In the genomic region with DNA sequence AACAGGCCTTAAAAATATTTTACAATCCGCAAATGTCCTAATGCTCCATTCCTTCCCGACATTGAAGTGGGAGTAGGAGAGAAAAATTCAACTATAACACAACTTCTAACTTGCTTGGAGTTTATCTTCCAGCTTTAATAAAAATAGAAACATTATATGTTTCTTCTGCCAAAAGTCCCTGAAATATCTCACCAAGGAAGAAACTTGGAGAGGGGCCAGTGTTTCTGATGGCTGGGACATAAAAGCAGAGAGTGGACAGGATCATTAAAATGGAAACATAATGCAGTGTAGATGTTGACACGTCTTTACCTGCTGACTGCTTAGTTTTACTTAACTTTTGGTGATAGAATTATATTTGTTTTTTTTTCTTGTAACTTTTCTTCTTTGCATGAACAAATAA, we compare ENCODE assay signal across 21 mouse cellular contexts.
DNase-seq lines count a peak whose midpoint lies in the region; ATAC-seq and TF ChIP-seq lines count a peak whose summit lies in the region.
"Had no signal": no experiment of that assay in that cellular context is flagged by ENCODE, and none has a peak within 500 bp of the region (broad histone marks: within the 10 kb centered on the region; RNA-seq: fewer than 3 reads in every experiment).

No protein-coding gene starts in this region.

- no peak for TF ChIP-seq CTCF in heart, adult 2 months (IDR thresholded peaks at IDR 0.05)
- no peak for TF ChIP-seq CTCF in heart, postnatal 0 days (IDR thresholded peaks at IDR 0.05; ENCODE audit: low read depth)
- TF ChIP-seq CTCF in layer of hippocampus, adult 2 months (conservative IDR thresholded peaks at IDR 0.05), result no peak

- H3K4me1 ChIP-seq in heart, adult 2 months (ENCODE audit: control insufficient read depth, insufficient read depth, low read length), result peaks cover 7% of the 10 kb centered on the region
- H3K4me1 ChIP-seq in heart, embryonic 11.5 days (ENCODE audit: control insufficient read depth, insufficient read depth, low read length), result peaks cover 8% of the 10 kb centered on the region
- no peaks in the 10 kb centered on the region for H3K4me1 ChIP-seq in lung, embryonic 16.5 days (replicated peaks; ENCODE audit: control insufficient read depth, insufficient read depth, low read length)
- H3K4me1 ChIP-seq in heart, embryonic 13.5 days, result peaks cover 43% of the 10 kb centered on the region
- peaks cover 30% of the 10 kb centered on the region for H3K4me1 ChIP-seq in heart, postnatal 0 days (ENCODE audit: control insufficient read depth, insufficient read depth)
- H3K4me1 ChIP-seq: embryonic facial prominence, embryonic 12.5 days; forebrain, embryonic 13.5 days; limb, embryonic 15.5 days; liver, embryonic 15.5 days had no signal

- no peak overlapping the region for H3K9ac ChIP-seq in heart, adult 2 months (ENCODE audit: low read depth, low read length)
- H3K9ac ChIP-seq in heart, embryonic 11.5 days (ENCODE audit: low read depth, low read length), result no peak overlapping the region
- H3K9ac ChIP-seq in lung, embryonic 16.5 days (ENCODE audit: low read length), result no peak overlapping the region
- H3K9ac ChIP-seq in heart, embryonic 13.5 days, result no peak overlapping the region
- no peak overlapping the region for H3K9ac ChIP-seq in heart, postnatal 0 days (replicated peaks; ENCODE audit: low read depth, low read length)
- H3K9ac ChIP-seq: embryonic facial prominence, embryonic 12.5 days; forebrain, embryonic 13.5 days; limb, embryonic 15.5 days; liver, embryonic 15.5 days had no signal

- H3K36me3 ChIP-seq in heart, adult 2 months (ENCODE audit: control insufficient read depth, insufficient read depth, low read length), result peaks cover 11% of the 10 kb centered on the region
- no peaks in the 10 kb centered on the region for H3K36me3 ChIP-seq in heart, embryonic 11.5 days (ENCODE audit: control insufficient read depth, insufficient read depth, low read length)
- no peaks in the 10 kb centered on the region for H3K36me3 ChIP-seq in lung, embryonic 16.5 days (ENCODE audit: control insufficient read depth, insufficient read depth, low read length)
- H3K36me3 ChIP-seq in heart, embryonic 13.5 days, result no peaks in the 10 kb centered on the region
- H3K36me3 ChIP-seq in heart, postnatal 0 days (replicated peaks; ENCODE audit: control insufficient read depth, insufficient read depth, low read length), result no peaks in the 10 kb centered on the region
- H3K36me3 ChIP-seq: embryonic facial prominence, embryonic 12.5 days; hindbrain, embryonic 10.5 days; limb, embryonic 15.5 days; liver, embryonic 15.5 days had no signal

- TF ChIP-seq POLR2A in heart, adult 2 months (IDR thresholded peaks at IDR 0.05; ENCODE audit: insufficient read depth, low read depth, low read length), result no peak

- peak in 1 of 2 experiments; percentile 11 for DNase-seq in heart, adult 2 months
- no peak for DNase-seq in lung, postnatal 25 days (ENCODE audit: low spot score)
- DNase-seq in heart, postnatal 0 days (ENCODE audit: low spot score), result peak; percentile 53
- no peak for DNase-seq in layer of hippocampus, adult 2 months (ENCODE audit: low spot score in 2 of 2)
- DNase-seq: B cell, adult 2 months; cerebellum, postnatal 10 days; gastrocnemius, postnatal 14 days; layer of hippocampus, postnatal 36 days; lung, postnatal 4 days; thymus, postnatal 4 days had no signal

- H3K4me2 ChIP-seq in heart, embryonic 11.5 days, result no peak overlapping the region
- no peak overlapping the region for H3K4me2 ChIP-seq in lung, embryonic 16.5 days (ENCODE audit: low read depth, low read length)
- peak overlapping the region; percentile 8; the same call in 1 of the 2 replicates for H3K4me2 ChIP-seq in heart, embryonic 13.5 days
- no peak overlapping the region for H3K4me2 ChIP-seq in heart, postnatal 0 days (ENCODE audit: low read depth, low read length)
- H3K4me2 ChIP-seq: embryonic facial prominence, embryonic 12.5 days; forebrain, embryonic 13.5 days; limb, embryonic 15.5 days; liver, embryonic 15.5 days had no signal

- no peaks in the 10 kb centered on the region for H3K9me3 ChIP-seq in heart, embryonic 11.5 days (replicated peaks; ENCODE audit: control insufficient read depth, low read length)
- no peaks in the 10 kb centered on the region for H3K9me3 ChIP-seq in lung, embryonic 16.5 days (ENCODE audit: control insufficient read depth, low read length)
- no peaks in the 10 kb centered on the region for H3K9me3 ChIP-seq in heart, embryonic 13.5 days
- no peaks in the 10 kb centered on the region for H3K9me3 ChIP-seq in heart, postnatal 0 days (replicated peaks; ENCODE audit: control insufficient read depth, low read length)
- H3K9me3 ChIP-seq: embryonic facial prominence, embryonic 12.5 days; forebrain, embryonic 13.5 days; hindbrain, embryonic 10.5 days; limb, embryonic 15.5 days; liver, embryonic 15.5 days had no signal

- no peaks in the 10 kb centered on the region for H3K27me3 ChIP-seq in heart, adult 2 months (ENCODE audit: control insufficient read depth, insufficient read depth, low read length)
- H3K27me3 ChIP-seq in heart, embryonic 11.5 days (ENCODE audit: control insufficient read depth, insufficient read depth, low read length), result no peaks in the 10 kb centered on the region
- H3K27me3 ChIP-seq in lung, embryonic 16.5 days (ENCODE audit: control insufficient read depth, insufficient read depth, low read depth, low read length), result no peaks in the 10 kb centered on the region
- H3K27me3 ChIP-seq in heart, embryonic 13.5 days (replicated peaks), result no peaks in the 10 kb centered on the region
- H3K27me3 ChIP-seq in heart, postnatal 0 days (ENCODE audit: control insufficient read depth, insufficient read depth, low read length), result no peaks in the 10 kb centered on the region
- H3K27me3 ChIP-seq: embryonic facial prominence, embryonic 12.5 days; forebrain, embryonic 13.5 days; limb, embryonic 15.5 days; liver, embryonic 15.5 days had no signal

- no peaks in the 10 kb centered on the region for H3K79me2 ChIP-seq in heart, adult 2 months (replicated peaks; ENCODE audit: control insufficient read depth, insufficient read depth, low read length)

- no peak overlapping the region for H3K4me3 ChIP-seq in heart, adult 2 months
- no peak overlapping the region for H3K4me3 ChIP-seq in heart, embryonic 11.5 days (ENCODE audit: low read depth, low read length)
- H3K4me3 ChIP-seq in lung, embryonic 16.5 days (ENCODE audit: low read length), result no peak overlapping the region
- no peak overlapping the region for H3K4me3 ChIP-seq in heart, embryonic 13.5 days
- no peak overlapping the region for H3K4me3 ChIP-seq in heart, postnatal 0 days (ENCODE audit: low read depth, low read length)
- H3K4me3 ChIP-seq in layer of hippocampus, adult 2 months, result no peak overlapping the region
- H3K4me3 ChIP-seq: embryonic facial prominence, embryonic 12.5 days; erythroblast, embryonic 14.5 days; forebrain, embryonic 13.5 days; hindbrain, embryonic 10.5 days; limb, embryonic 15.5 days; liver, embryonic 15.5 days had no signal

- intact Hi-C loops in heart, adult 2 months (cut with DNase I), result no loop called here

- ATAC-seq in heart, embryonic 11.5 days (replicated peaks; ENCODE audit: insufficient number of reproducible peaks, low FRiP score, low TSS enrichment), result no peak
- ATAC-seq in lung, embryonic 16.5 days (ENCODE audit: low read depth), result peak; percentile 38; the same call in 1 of the 2 replicates
- no peak for ATAC-seq in heart, embryonic 13.5 days (ENCODE audit: extremely low read depth, insufficient number of reproducible peaks, low FRiP score, low TSS enrichment)
- ATAC-seq in heart, postnatal 0 days (ENCODE audit: insufficient read depth, low read depth), result no peak
- ATAC-seq: forebrain, embryonic 13.5 days; hindbrain, postnatal 0 days; intestine, postnatal 0 days had no signal

- WGBS in heart, adult 2 months, result 25% methylated on average over 3 of the region's 3 CpGs
- WGBS in heart, embryonic 11.5 days (ENCODE audit: insufficient replicate concordance), result 68% methylated on average over 3 of the region's 3 CpGs
- 53% methylated on average over 3 of the region's 3 CpGs for WGBS in lung, embryonic 16.5 days
- WGBS in heart, embryonic 13.5 days, result 37% methylated on average over 3 of the region's 3 CpGs
- WGBS in heart, postnatal 0 days, result 25% methylated on average over 3 of the region's 3 CpGs

- TF ChIP-seq EP300 in heart, adult 2 months (IDR thresholded peaks at IDR 0.05; ENCODE audit: insufficient read depth, low read depth, low read length), result no peak
- TF ChIP-seq EP300 in heart, postnatal 0 days (IDR thresholded peaks at IDR 0.05; ENCODE audit: low read depth), result no peak

- H3K27ac ChIP-seq in heart, adult 2 months, result peak overlapping the region; percentile 62
- no peak overlapping the region for H3K27ac ChIP-seq in heart, embryonic 11.5 days (ENCODE audit: low read depth, low read length)
- H3K27ac ChIP-seq in lung, embryonic 16.5 days (ENCODE audit: low read length), result peak overlapping the region; percentile 20; the same call in 1 of the 2 replicates
- peak overlapping the region; percentile 82 for H3K27ac ChIP-seq in heart, embryonic 13.5 days (replicated peaks)
- H3K27ac ChIP-seq in heart, postnatal 0 days (ENCODE audit: low read depth), result peak overlapping the region; percentile 68
- no peak overlapping the region for H3K27ac ChIP-seq in layer of hippocampus, adult 2 months
- H3K27ac ChIP-seq: embryonic facial prominence, embryonic 12.5 days; forebrain, embryonic 13.5 days; hindbrain, embryonic 10.5 days; hindbrain, postnatal 0 days; limb, embryonic 15.5 days; liver, embryonic 15.5 days had no signal

Comparison
In these comparisons a context has a peak if more than half of its experiments do, and no peak if none do; other contexts are left out.
1. H3K27ac ChIP-seq: peak in heart, adult 2 months (single experiment), lung, embryonic 16.5 days (single experiment), heart, embryonic 13.5 days (single experiment) and heart, postnatal 0 days (single experiment); none in heart, embryonic 11.5 days (single experiment) and layer of hippocampus, adult 2 months (single experiment).